Mouse (Mus musculus) layer of hippocampus, postnatal 10 days (tissue): Measurements from ENCODE around the gene Fcho2. TPM values are rescaled to one million over a fixed set of nuclear protein-coding genes. Genes with fewer than 3 reads are reported as not detected.
"Not testable (repeated sequence)": the region's sequence is repeated elsewhere in the genome, so short reads cannot be mapped to it uniquely, and the experiment has no call there.

Experiments used
- DNase-seq, 2 experiments: peaks; one replicate each; pipeline ENCODE4 v3.0.0; 2021; ENCODE audit warnings: low spot score in 2 of 2
- long read RNA-seq: library from polyadenylated mRNA; stranded (forward); transcript quantifications from one replicate; pipeline ENCODE4 v2.0.0, GENCODE M21; 2023
- total RNA-seq, 2 experiments: library from RNA; stranded (reverse); gene quantifications; 2 replicates each; pipeline ENCODE4 v1.2.3; 2021

The Fcho2 gene
- total RNA-seq: 10 to 100 TPM; 36.0 to 37.1 TPM
- long read RNA-seq, partial matches to known transcripts: 1 of 1 reads
- long read RNA-seq, other reads (novel, unspliced or antisense): 0 of 1 reads

GRCm38 (mm10) chr13:98815147-98815785 lies at the start of gene Fcho2:
TSS of gene Fcho2 (minus strand) at chr13:98815449.
- peak; percentile 97 for DNase-seq

GRCm38 (mm10) chr13:98855291-98855690 lies 40.0 kb upstream of the Fcho2 start:
- no peak for DNase-seq

- no peak for DNase-seq
Observed at GRCm38 (mm10) chr13:98845794-98846193, 30.5 kb upstream of the Fcho2 start.

- no peak for DNase-seq
Observed at GRCm38 (mm10) chr13:98836423-98837088, 21.3 kb upstream of the Fcho2 start.

- no peak for DNase-seq
Observed at GRCm38 (mm10) chr13:98835740-98836139, 20.5 kb upstream of the Fcho2 start.

- DNase-seq: no peak
Observed at GRCm38 (mm10) chr13:98834723-98835122, 19.5 kb upstream of the Fcho2 start.

GRCm38 (mm10) chr13:98834199-98834598 lies 18.9 kb upstream of the Fcho2 start:
- peak in 1 of 2 experiments; percentile 5 for DNase-seq

GRCm38 (mm10) chr13:98832451-98833450 lies 17.5 kb upstream of the Fcho2 start:
- DNase-seq: no peak

GRCm38 (mm10) chr13:98829026-98829425 lies 13.8 kb upstream of the Fcho2 start:
- not testable (repeated sequence) for DNase-seq

- no peak for DNase-seq
Observed at GRCm38 (mm10) chr13:98825574-98825973, 10.3 kb upstream of the Fcho2 start.

GRCm38 (mm10) chr13:98819094-98819493 lies 3.8 kb upstream of the Fcho2 start:
- DNase-seq: no peak

GRCm38 (mm10) chr13:98818205-98818604 lies 3.0 kb upstream of the Fcho2 start:
- no peak for DNase-seq

- DNase-seq: no peak
Observed at GRCm38 (mm10) chr13:98817766-98818165, 2.5 kb upstream of the Fcho2 start.

- DNase-seq: not testable (repeated sequence)
Observed at GRCm38 (mm10) chr13:98816981-98817660, 1.9 kb upstream of the Fcho2 start.

- no peak for DNase-seq
Observed at GRCm38 (mm10) chr13:98816571-98816970, 1.3 kb upstream of the Fcho2 start.

GRCm38 (mm10) chr13:98814275-98815040 lies 791 bp downstream of the Fcho2 start:
- DNase-seq: peak; percentile 46 to 65

GRCm38 (mm10) chr13:98813596-98814274 lies 1.5 kb downstream of the Fcho2 start:
- DNase-seq: no peak

GRCm38 (mm10) chr13:98813167-98813566 lies 2.1 kb downstream of the Fcho2 start:
- no peak for DNase-seq

GRCm38 (mm10) chr13:98812285-98812684 lies 3.0 kb downstream of the Fcho2 start:
- DNase-seq: no peak
